Mouse (Mus musculus): ENCODE data around the gene Hist1h2be. TPM values are rescaled to one million over a fixed set of nuclear protein-coding genes. Genes with fewer than 3 reads are reported as not detected.
"Not testable (repeated sequence)": the region's sequence is repeated elsewhere in the genome, so short reads cannot be mapped to it uniquely, and the experiment has no call there.

The Hist1h2be gene
- polyA plus RNA-seq, 1 experiment from 2014 or later, result 1.8 TPM

- no peaks in the 10 kb centered on the region for H3K4me1 ChIP-seq (ENCODE audit: control insufficient read depth in 2 of 2, insufficient read depth in 2 of 2, low read length in 2 of 2)
- no peaks in the 10 kb centered on the region for H3K27me3 ChIP-seq (ENCODE audit: control insufficient read depth, insufficient read depth, low read length)
- WGBS, result 6% methylated on average over 9 of the region's 9 CpGs
- H3K4me3 ChIP-seq (ENCODE audit: control insufficient read depth in 1 of 2, insufficient read depth in 1 of 2, low read depth in 1 of 2, low read length in 2 of 2), result no peak overlapping the region
- no peak overlapping the region for H3K4me2 ChIP-seq (ENCODE audit: low read length)
- H3K36me3 ChIP-seq (ENCODE audit: control insufficient read depth, insufficient read depth, low read length), result no peaks in the 10 kb centered on the region
- H3K9me3 ChIP-seq (ENCODE audit: control insufficient read depth, low read length), result no peaks in the 10 kb centered on the region
- no peak overlapping the region for H3K27ac ChIP-seq (replicated peaks in 1 of 2; ENCODE audit: control insufficient read depth in 1 of 2, insufficient read depth in 1 of 2, low read depth in 2 of 2, low read length in 2 of 2)
- no peak for ATAC-seq (ENCODE audit: insufficient number of reproducible peaks, insufficient read depth, low FRiP score, low read depth)
- H3K9ac ChIP-seq (ENCODE audit: low read length), result no peak overlapping the region
Observed at GRCm38 (mm10) chr13:23597957-23598356, 23.0 kb downstream of the Hist1h2be start.

DNA sequence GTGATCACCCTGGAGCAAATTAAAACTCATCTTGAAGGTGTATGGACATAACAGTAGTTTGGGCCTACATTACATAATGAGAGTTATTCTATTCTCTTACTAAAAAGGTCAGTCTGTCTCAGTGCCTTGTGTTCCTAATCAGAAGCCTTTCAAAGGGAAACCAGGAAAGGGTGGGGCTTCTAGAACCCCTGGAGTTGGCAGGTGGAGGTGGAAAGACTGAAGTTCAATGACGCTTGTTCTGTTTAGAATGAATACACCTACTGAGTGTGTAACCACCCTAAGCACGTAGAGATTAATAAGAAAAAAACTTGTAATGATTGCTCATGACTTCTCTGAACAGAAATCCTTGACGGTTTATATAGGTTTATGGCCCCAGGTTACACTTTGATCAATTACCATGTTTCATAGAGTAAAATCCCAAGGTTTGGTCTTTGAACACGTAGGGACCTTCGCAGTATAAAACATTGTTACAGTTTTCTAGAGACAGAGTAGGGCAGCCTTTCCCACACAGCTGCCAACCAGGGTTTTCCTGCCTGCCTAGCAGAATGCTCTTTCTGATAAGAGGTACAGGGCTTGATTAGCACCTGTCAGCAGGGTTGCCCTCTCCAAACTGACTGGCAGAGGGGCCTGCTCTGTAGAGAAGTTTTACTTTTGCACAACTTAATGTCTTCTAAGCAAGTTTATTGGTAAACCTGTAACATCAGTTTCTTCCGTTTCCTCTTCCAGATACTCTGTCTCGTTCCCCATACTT lies 25.1 kb downstream of the Hist1h2be start:
- H3K27ac ChIP-seq (replicated peaks in 1 of 2; ENCODE audit: control insufficient read depth in 1 of 2, insufficient read depth in 1 of 2, low read depth in 2 of 2, low read length in 2 of 2), result no peak overlapping the region
- WGBS, result 62% methylated on average over 7 of the region's 7 CpGs
- H3K4me1 ChIP-seq (ENCODE audit: control insufficient read depth in 2 of 2, insufficient read depth in 2 of 2, low read length in 2 of 2), result no peaks in the 10 kb centered on the region
- no peak overlapping the region for H3K9ac ChIP-seq (ENCODE audit: low read length)
- H3K36me3 ChIP-seq (ENCODE audit: control insufficient read depth, insufficient read depth, low read length), result no peaks in the 10 kb centered on the region
- H3K4me2 ChIP-seq (ENCODE audit: low read length), result no peak overlapping the region
- H3K9me3 ChIP-seq (ENCODE audit: control insufficient read depth, low read length), result no peaks in the 10 kb centered on the region
- no peak overlapping the region for H3K4me3 ChIP-seq (ENCODE audit: control insufficient read depth in 1 of 2, insufficient read depth in 1 of 2, low read depth in 1 of 2, low read length in 2 of 2)
- ATAC-seq (ENCODE audit: insufficient number of reproducible peaks, insufficient read depth, low FRiP score, low read depth), result no peak
- no peaks in the 10 kb centered on the region for H3K27me3 ChIP-seq (ENCODE audit: control insufficient read depth, insufficient read depth, low read length)

GRCm38 (mm10) chr13:23595185-23595584 lies 25.7 kb downstream of the Hist1h2be start:
- H3K36me3 ChIP-seq (ENCODE audit: control insufficient read depth, insufficient read depth, low read length), result no peaks in the 10 kb centered on the region
- 52% methylated on average over 2 of the region's 2 CpGs for WGBS
- no peak for ATAC-seq (ENCODE audit: insufficient number of reproducible peaks, insufficient read depth, low FRiP score, low read depth)
- H3K4me1 ChIP-seq (ENCODE audit: control insufficient read depth in 2 of 2, insufficient read depth in 2 of 2, low read length in 2 of 2), result no peaks in the 10 kb centered on the region
- no peaks in the 10 kb centered on the region for H3K27me3 ChIP-seq (ENCODE audit: control insufficient read depth, insufficient read depth, low read length)
- H3K4me3 ChIP-seq (ENCODE audit: control insufficient read depth in 1 of 2, insufficient read depth in 1 of 2, low read depth in 1 of 2, low read length in 2 of 2), result no peak overlapping the region
- no peak overlapping the region for H3K27ac ChIP-seq (replicated peaks in 1 of 2; ENCODE audit: control insufficient read depth in 1 of 2, insufficient read depth in 1 of 2, low read depth in 2 of 2, low read length in 2 of 2)
- no peaks in the 10 kb centered on the region for H3K9me3 ChIP-seq (ENCODE audit: control insufficient read depth, low read length)
- H3K9ac ChIP-seq (ENCODE audit: low read length), result no peak overlapping the region
- H3K4me2 ChIP-seq (ENCODE audit: low read length), result no peak overlapping the region

- H3K9ac ChIP-seq (ENCODE audit: low read length), result no peak overlapping the region
- no peak overlapping the region for H3K4me2 ChIP-seq (ENCODE audit: low read length)
- no peak overlapping the region for H3K4me3 ChIP-seq (ENCODE audit: control insufficient read depth in 1 of 2, insufficient read depth in 1 of 2, low read depth in 1 of 2, low read length in 2 of 2)
- H3K27me3 ChIP-seq (ENCODE audit: control insufficient read depth, insufficient read depth, low read length), result no peaks in the 10 kb centered on the region
- no peaks in the 10 kb centered on the region for H3K36me3 ChIP-seq (ENCODE audit: control insufficient read depth, insufficient read depth, low read length)
- H3K27ac ChIP-seq (replicated peaks in 1 of 2; ENCODE audit: control insufficient read depth in 1 of 2, insufficient read depth in 1 of 2, low read depth in 2 of 2, low read length in 2 of 2), result peak overlapping the region; percentile 49 to 55; a peak in 3 of 4 replicates
- H3K4me1 ChIP-seq (ENCODE audit: control insufficient read depth in 2 of 2, insufficient read depth in 2 of 2, low read length in 2 of 2), result no peaks in the 10 kb centered on the region
- H3K9me3 ChIP-seq (ENCODE audit: control insufficient read depth, low read length), result no peaks in the 10 kb centered on the region
- WGBS, result 61% methylated on average over 5 of the region's 5 CpGs
- no peak for ATAC-seq (ENCODE audit: insufficient number of reproducible peaks, insufficient read depth, low FRiP score, low read depth)
Observed at GRCm38 (mm10) chr13:23593051-23593770, 27.7 kb downstream of the Hist1h2be start.

GRCm38 (mm10) chr13:23592614-23593013 lies 28.3 kb downstream of the Hist1h2be start:
- Histone ChIP-seq H3K27ac (replicated peaks in 1 of 2; ENCODE audit: control insufficient read depth in 1 of 2, insufficient read depth in 1 of 2, low read depth in 2 of 2, low read length in 2 of 2) (no peak overlapping the region), H3K4me2 (ENCODE audit: low read length) (no peak overlapping the region), H3K9me3 (ENCODE audit: control insufficient read depth, low read length) (no peaks in the 10 kb centered on the region), H3K4me3 (ENCODE audit: control insufficient read depth in 1 of 2, insufficient read depth in 1 of 2, low read depth in 1 of 2, low read length in 2 of 2) (no peak overlapping the region), H3K27me3 (ENCODE audit: control insufficient read depth, insufficient read depth, low read length) (no peaks in the 10 kb centered on the region), H3K9ac (ENCODE audit: low read length) (no peak overlapping the region), H3K4me1 (ENCODE audit: control insufficient read depth in 2 of 2, insufficient read depth in 2 of 2, low read length in 2 of 2) (no peaks in the 10 kb centered on the region), H3K36me3 (ENCODE audit: control insufficient read depth, insufficient read depth, low read length) (no peaks in the 10 kb centered on the region)
- ATAC-seq (ENCODE audit: insufficient number of reproducible peaks, insufficient read depth, low FRiP score, low read depth), result no peak
- WGBS, result 89% methylated on average over 7 of the region's 7 CpGs

DNA sequence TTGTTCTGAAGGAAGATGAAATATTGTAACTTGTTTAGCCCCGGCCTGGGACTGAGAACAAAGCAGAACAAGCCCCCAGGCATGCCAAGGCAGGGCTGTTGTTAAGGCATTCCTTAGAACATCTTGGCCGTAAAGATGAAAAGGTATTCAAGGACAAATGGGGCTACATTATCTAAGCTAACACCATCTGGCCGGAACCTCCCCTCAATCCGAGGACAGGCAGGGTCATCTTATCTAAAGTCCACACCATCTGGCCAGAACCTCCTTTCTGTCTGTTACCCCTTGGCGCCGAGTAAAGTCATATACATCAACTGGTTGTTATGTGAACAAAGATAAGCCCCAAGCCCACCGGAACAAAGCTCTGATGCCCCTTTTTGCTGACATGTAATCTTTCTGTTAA lies 29.0 kb downstream of the Hist1h2be start:
- not testable (repeated sequence) for H3K36me3 ChIP-seq (ENCODE audit: control insufficient read depth, insufficient read depth, low read length); H3K4me2 ChIP-seq (ENCODE audit: low read length); ATAC-seq (ENCODE audit: insufficient number of reproducible peaks, insufficient read depth, low FRiP score, low read depth); H3K27me3 ChIP-seq (ENCODE audit: control insufficient read depth, insufficient read depth, low read length); H3K9ac ChIP-seq (ENCODE audit: low read length); H3K27ac ChIP-seq (replicated peaks in 1 of 2; ENCODE audit: control insufficient read depth in 1 of 2, insufficient read depth in 1 of 2, low read depth in 2 of 2, low read length in 2 of 2); H3K4me3 ChIP-seq (ENCODE audit: control insufficient read depth in 1 of 2, insufficient read depth in 1 of 2, low read depth in 1 of 2, low read length in 2 of 2); H3K9me3 ChIP-seq (ENCODE audit: control insufficient read depth, low read length); H3K4me1 ChIP-seq (ENCODE audit: control insufficient read depth in 2 of 2, insufficient read depth in 2 of 2, low read length in 2 of 2)
- 60% methylated on average over 7 of the region's 7 CpGs for WGBS

DNA sequence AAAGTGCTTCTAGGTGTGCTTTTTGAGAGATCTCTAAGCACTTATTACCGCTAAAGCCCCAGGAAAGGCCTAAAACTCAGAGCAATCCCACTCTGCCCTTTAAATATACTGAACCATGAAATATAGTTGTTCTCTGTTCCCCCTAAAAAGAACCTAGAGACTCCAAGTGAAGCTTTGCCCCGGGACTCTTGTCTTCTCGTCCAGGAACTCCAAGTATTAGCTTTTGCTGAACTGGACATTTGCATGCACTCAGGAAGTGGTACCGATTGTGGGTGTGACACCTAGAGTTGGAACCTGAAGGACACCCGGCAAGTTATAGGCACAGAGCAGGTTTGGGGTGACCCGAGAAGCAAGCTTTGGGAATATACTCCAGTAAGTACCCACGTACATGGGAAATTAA lies 29.7 kb downstream of the Hist1h2be start:
- H3K27ac ChIP-seq (replicated peaks in 1 of 2; ENCODE audit: control insufficient read depth in 1 of 2, insufficient read depth in 1 of 2, low read depth in 2 of 2, low read length in 2 of 2), result no peak overlapping the region
- WGBS, result 89% methylated on average over 7 of the region's 7 CpGs

More for the DNA sequence above, 29.7 kb downstream of the Hist1h2be start:
- H3K9me3 ChIP-seq (ENCODE audit: control insufficient read depth, low read length), result no peaks in the 10 kb centered on the region
- peaks cover 0 to 2% of the 10 kb centered on the region in 2 experiments; a peak in 1 of 4 replicates for H3K4me1 ChIP-seq (ENCODE audit: control insufficient read depth in 2 of 2, insufficient read depth in 2 of 2, low read length in 2 of 2)
- no peak overlapping the region for H3K4me2 ChIP-seq (ENCODE audit: low read length)
- no peak for ATAC-seq (ENCODE audit: insufficient number of reproducible peaks, insufficient read depth, low FRiP score, low read depth)
- no peaks in the 10 kb centered on the region for H3K36me3 ChIP-seq (ENCODE audit: control insufficient read depth, insufficient read depth, low read length)
- no peak overlapping the region for H3K4me3 ChIP-seq (ENCODE audit: control insufficient read depth in 1 of 2, insufficient read depth in 1 of 2, low read depth in 1 of 2, low read length in 2 of 2)
- H3K9ac ChIP-seq (ENCODE audit: low read length), result no peak overlapping the region
- H3K27me3 ChIP-seq (ENCODE audit: control insufficient read depth, insufficient read depth, low read length), result no peaks in the 10 kb centered on the region

All from heart, embryonic 14.5 days (tissue).